Mouse (Mus musculus): ENCODE results near the gene 3110082I17Rik. TPM values are rescaled to one million over a fixed set of nuclear protein-coding genes. Genes with fewer than 3 reads are reported as not detected.
"Not testable (repeated sequence)": the region's sequence is repeated elsewhere in the genome, so short reads cannot be mapped to it uniquely, and the experiment has no call there.

The 3110082I17Rik gene
- total and polyA plus RNA-seq, 2 experiments, result 1.6 to 7.4 TPM

GRCm38 (mm10) chr5:139335634-139336033 is 124.7 kb downstream of the 3110082I17Rik start:
- Histone ChIP-seq H3K9ac (ENCODE audit: low read depth, low read length) (no peak overlapping the region), H3K36me3 (ENCODE audit: control insufficient read depth, insufficient read depth, low read length) (no peaks in the 10 kb centered on the region), H3K79me2 (ENCODE audit: control insufficient read depth, insufficient read depth, low read length) (no peaks in the 10 kb centered on the region), H3K4me1 (ENCODE audit: control insufficient read depth, insufficient read depth, low read length) (peaks cover 26% of the 10 kb centered on the region), H3K27me3 (ENCODE audit: control insufficient read depth, insufficient read depth, low read length) (no peaks in the 10 kb centered on the region), H3K4me3 (ENCODE audit: insufficient read depth, low read depth, low read length) (no peak overlapping the region), H3K27ac (replicated peaks; ENCODE audit: insufficient read depth, low read depth, low read length) (no peak overlapping the region)
- 82% methylated on average over 4 of the region's 4 CpGs for whole genome bisulfite sequencing
- TF ChIP-seq POLR2A (IDR thresholded peaks at IDR 0.05; ENCODE audit: extremely low read depth, insufficient read depth, low read length) (no peak), CTCF (IDR thresholded peaks at IDR 0.05; ENCODE audit: low read depth, low read length) (no peak)
- no peak for DNase-seq (ENCODE audit: extremely low read depth, low read depth, low spot score)

- not testable (repeated sequence) for H3K4me3 ChIP-seq (ENCODE audit: insufficient read depth, low read depth, low read length); H3K27ac ChIP-seq (replicated peaks; ENCODE audit: insufficient read depth, low read depth, low read length); H3K9ac ChIP-seq (ENCODE audit: low read depth, low read length); DNase-seq (ENCODE audit: extremely low read depth, low read depth, low spot score); H3K79me2 ChIP-seq (ENCODE audit: control insufficient read depth, insufficient read depth, low read length); H3K27me3 ChIP-seq (ENCODE audit: control insufficient read depth, insufficient read depth, low read length); H3K36me3 ChIP-seq (ENCODE audit: control insufficient read depth, insufficient read depth, low read length)
- H3K4me1 ChIP-seq (ENCODE audit: control insufficient read depth, insufficient read depth, low read length), result peaks cover 26% of the 10 kb centered on the region
- TF ChIP-seq CTCF (IDR thresholded peaks at IDR 0.05; ENCODE audit: low read depth, low read length), result peak; percentile 12; the same call in 1 of the 2 replicates
- WGBS, result 91% methylated on average over 10 of the region's 10 CpGs
Observed at GRCm38 (mm10) chr5:139334394-139334793, 125.9 kb downstream of the 3110082I17Rik start.

GRCm38 (mm10) chr5:139333301-139334013 is 126.9 kb downstream of the 3110082I17Rik start:
- WGBS, result 41% methylated on average over 16 of the region's 16 CpGs
- peak; percentile 83 for DNase-seq (ENCODE audit: extremely low read depth, low read depth, low spot score)

GRCm38 (mm10) chr5:139332590-139333272 is 127.6 kb downstream of the 3110082I17Rik start:
- no peaks in the 10 kb centered on the region for H3K79me2 ChIP-seq (ENCODE audit: control insufficient read depth, insufficient read depth, low read length)
- peak; percentile 76 for DNase-seq (ENCODE audit: extremely low read depth, low read depth, low spot score)
- TF ChIP-seq CTCF (IDR thresholded peaks at IDR 0.05; ENCODE audit: low read depth, low read length) (no peak), POLR2A (IDR thresholded peaks at IDR 0.05; ENCODE audit: extremely low read depth, insufficient read depth, low read length) (no peak)
- H3K4me1 ChIP-seq (ENCODE audit: control insufficient read depth, insufficient read depth, low read length), result peaks cover 26% of the 10 kb centered on the region
- no peaks in the 10 kb centered on the region for H3K36me3 ChIP-seq (ENCODE audit: control insufficient read depth, insufficient read depth, low read length)
- H3K27me3 ChIP-seq (ENCODE audit: control insufficient read depth, insufficient read depth, low read length), result no peaks in the 10 kb centered on the region
- no peak overlapping the region for H3K4me3 ChIP-seq (ENCODE audit: insufficient read depth, low read depth, low read length)
- peak overlapping the region; percentile 17 for H3K9ac ChIP-seq (ENCODE audit: low read depth, low read length)
- peak overlapping the region; percentile 66 for H3K27ac ChIP-seq (replicated peaks; ENCODE audit: insufficient read depth, low read depth, low read length)
- 73% methylated on average over 8 of the region's 8 CpGs for WGBS

More at GRCm38 (mm10) chr5:139333301-139334013, 126.9 kb downstream of the 3110082I17Rik start:
- Histone ChIP-seq H3K27me3 (ENCODE audit: control insufficient read depth, insufficient read depth, low read length) (no peaks in the 10 kb centered on the region), H3K4me3 (ENCODE audit: insufficient read depth, low read depth, low read length) (no peak overlapping the region), H3K79me2 (ENCODE audit: control insufficient read depth, insufficient read depth, low read length) (no peaks in the 10 kb centered on the region), H3K4me1 (ENCODE audit: control insufficient read depth, insufficient read depth, low read length) (peaks cover 26% of the 10 kb centered on the region), H3K36me3 (ENCODE audit: control insufficient read depth, insufficient read depth, low read length) (no peaks in the 10 kb centered on the region), H3K27ac (replicated peaks; ENCODE audit: insufficient read depth, low read depth, low read length) (peak overlapping the region; percentile 76), H3K9ac (ENCODE audit: low read depth, low read length) (peak overlapping the region; percentile 6; the same call in 1 of the 2 replicates)
- TF ChIP-seq CTCF (IDR thresholded peaks at IDR 0.05; ENCODE audit: low read depth, low read length) (peak; percentile 58), POLR2A (IDR thresholded peaks at IDR 0.05; ENCODE audit: extremely low read depth, insufficient read depth, low read length) (no peak)

GRCm38 (mm10) chr5:139331742-139332141 is 128.6 kb downstream of the 3110082I17Rik start:
- Histone ChIP-seq H3K27me3 (ENCODE audit: control insufficient read depth, insufficient read depth, low read length) (no peaks in the 10 kb centered on the region), H3K27ac (replicated peaks; ENCODE audit: insufficient read depth, low read depth, low read length) (no peak overlapping the region), H3K9ac (ENCODE audit: low read depth, low read length) (no peak overlapping the region), H3K4me3 (ENCODE audit: insufficient read depth, low read depth, low read length) (no peak overlapping the region), H3K4me1 (ENCODE audit: control insufficient read depth, insufficient read depth, low read length) (peaks cover 26% of the 10 kb centered on the region), H3K79me2 (ENCODE audit: control insufficient read depth, insufficient read depth, low read length) (no peaks in the 10 kb centered on the region), H3K36me3 (ENCODE audit: control insufficient read depth, insufficient read depth, low read length) (no peaks in the 10 kb centered on the region)
- 20% methylated on average over 8 of the region's 8 CpGs for WGBS
- peak; percentile 61 for DNase-seq (ENCODE audit: extremely low read depth, low read depth, low spot score)
- TF ChIP-seq POLR2A (IDR thresholded peaks at IDR 0.05; ENCODE audit: extremely low read depth, insufficient read depth, low read length) (no peak), CTCF (IDR thresholded peaks at IDR 0.05; ENCODE audit: low read depth, low read length) (peak; percentile 95)

- 86% methylated on average over 7 of the region's 7 CpGs for WGBS
- DNase-seq (ENCODE audit: extremely low read depth, low read depth, low spot score), result no peak
- no peak for TF ChIP-seq CTCF (IDR thresholded peaks at IDR 0.05; ENCODE audit: low read depth, low read length)
- no peak for TF ChIP-seq POLR2A (IDR thresholded peaks at IDR 0.05; ENCODE audit: extremely low read depth, insufficient read depth, low read length)
- Histone ChIP-seq H3K27me3 (ENCODE audit: control insufficient read depth, insufficient read depth, low read length) (no peaks in the 10 kb centered on the region), H3K79me2 (ENCODE audit: control insufficient read depth, insufficient read depth, low read length) (no peaks in the 10 kb centered on the region), H3K27ac (replicated peaks; ENCODE audit: insufficient read depth, low read depth, low read length) (no peak overlapping the region), H3K4me1 (ENCODE audit: control insufficient read depth, insufficient read depth, low read length) (peaks cover 26% of the 10 kb centered on the region), H3K4me3 (ENCODE audit: insufficient read depth, low read depth, low read length) (no peak overlapping the region), H3K9ac (ENCODE audit: low read depth, low read length) (no peak overlapping the region), H3K36me3 (ENCODE audit: control insufficient read depth, insufficient read depth, low read length) (no peaks in the 10 kb centered on the region)
Observed at GRCm38 (mm10) chr5:139330766-139331165, 129.6 kb downstream of the 3110082I17Rik start.
